Mouse (Mus musculus): ENCODE measurements around the gene Clmn. TPM values are rescaled to one million over a fixed set of nuclear protein-coding genes. Genes with fewer than 3 reads are reported as not detected.

The Clmn gene
- polyA plus RNA-seq, 1 experiment: 6.1 TPM

DNA sequence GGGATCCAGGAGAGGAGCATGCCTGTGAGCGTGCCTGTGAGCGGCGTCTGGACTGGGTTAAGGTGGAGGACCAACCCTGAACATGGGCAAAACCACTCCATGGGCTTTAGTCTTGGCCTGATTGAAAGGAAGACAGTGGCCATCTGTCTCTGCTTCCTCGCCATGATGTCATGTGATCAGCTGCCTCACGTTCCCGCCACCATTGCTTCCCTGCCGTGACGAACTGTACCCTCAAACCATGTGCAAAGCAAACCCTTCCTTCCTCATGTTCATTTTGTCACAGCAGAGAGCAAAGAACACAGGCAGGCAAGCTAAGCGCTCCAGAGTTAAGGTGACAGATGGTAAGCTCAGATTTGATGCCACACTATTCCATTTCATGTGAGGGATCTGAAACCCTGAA lies 16.2 kb downstream of the Clmn start:
- no peak for TF ChIP-seq POLR2A (IDR thresholded peaks at IDR 0.05; ENCODE audit: borderline replicate concordance, extremely low read depth, low read depth, low read length)
- TF ChIP-seq CTCF (IDR thresholded peaks at IDR 0.05; ENCODE audit: insufficient read depth, low read length): no peak
- 87% methylated on average over 9 of the region's 9 CpGs for WGBS
- no peak for DNase-seq
- H3K4me1 ChIP-seq (ENCODE audit: control insufficient read depth, insufficient read depth, low read length): no peaks in the 10 kb centered on the region
- H3K4me3 ChIP-seq (replicated peaks; ENCODE audit: extremely low read depth, low read depth, low read length): no peak overlapping the region

DNA sequence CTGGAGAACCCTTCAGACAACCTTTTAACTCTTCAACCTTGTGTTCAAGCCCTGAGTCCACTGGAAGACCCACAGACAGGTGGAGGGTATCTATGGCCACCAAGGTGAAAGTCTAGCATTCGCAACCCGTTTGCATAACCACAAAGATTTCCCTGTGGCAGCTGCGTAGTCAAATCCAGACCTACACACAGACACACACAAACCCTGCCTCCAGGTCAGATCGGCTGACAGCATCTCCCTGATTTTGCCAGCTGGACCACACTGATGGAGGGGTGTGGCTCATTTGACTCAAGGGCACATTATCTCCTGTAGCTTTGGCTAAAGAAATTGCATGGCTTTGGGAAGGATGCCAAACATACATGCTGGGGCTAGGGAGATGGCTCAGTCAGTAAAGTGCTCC lies 17.6 kb downstream of the Clmn start:
- no peak for TF ChIP-seq POLR2A (IDR thresholded peaks at IDR 0.05; ENCODE audit: borderline replicate concordance, extremely low read depth, low read depth, low read length)
- TF ChIP-seq CTCF (IDR thresholded peaks at IDR 0.05; ENCODE audit: insufficient read depth, low read length): no peak
- Histone ChIP-seq H3K4me3 (replicated peaks; ENCODE audit: extremely low read depth, low read depth, low read length) (no peak overlapping the region), H3K4me1 (ENCODE audit: control insufficient read depth, insufficient read depth, low read length) (no peaks in the 10 kb centered on the region)
- 80% methylated on average over 4 of the region's 4 CpGs for WGBS
- no peak for DNase-seq

DNA sequence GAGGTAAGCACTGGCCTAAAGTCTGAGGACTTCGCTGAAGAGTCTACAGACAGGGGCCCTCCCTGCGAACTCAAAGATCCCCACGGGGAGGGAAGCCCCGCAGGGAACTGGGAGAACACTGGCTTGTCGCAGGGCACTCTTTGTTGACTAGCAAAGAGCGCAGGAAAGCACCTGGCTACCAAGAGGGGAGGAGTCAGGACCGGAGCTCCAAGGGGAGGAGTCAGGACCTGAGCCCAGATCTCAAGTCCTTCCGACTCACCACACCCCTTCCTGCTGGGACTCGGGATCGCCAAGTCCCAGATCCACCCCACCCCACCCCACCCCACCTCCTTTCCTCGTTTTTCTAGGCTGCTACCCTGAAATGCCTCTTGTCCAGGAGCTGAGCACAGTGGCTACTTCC lies 19.2 kb downstream of the Clmn start:
- 9% methylated on average over 11 of the region's 11 CpGs for WGBS
- Histone ChIP-seq H3K4me1 (ENCODE audit: control insufficient read depth, insufficient read depth, low read length) (no peaks in the 10 kb centered on the region), H3K4me3 (replicated peaks; ENCODE audit: extremely low read depth, low read depth, low read length) (peak overlapping the region; percentile 37)
- no peak for TF ChIP-seq CTCF (IDR thresholded peaks at IDR 0.05; ENCODE audit: insufficient read depth, low read length)
- no peak for TF ChIP-seq POLR2A (IDR thresholded peaks at IDR 0.05; ENCODE audit: borderline replicate concordance, extremely low read depth, low read depth, low read length)
- DNase-seq: peak; percentile 59

DNA sequence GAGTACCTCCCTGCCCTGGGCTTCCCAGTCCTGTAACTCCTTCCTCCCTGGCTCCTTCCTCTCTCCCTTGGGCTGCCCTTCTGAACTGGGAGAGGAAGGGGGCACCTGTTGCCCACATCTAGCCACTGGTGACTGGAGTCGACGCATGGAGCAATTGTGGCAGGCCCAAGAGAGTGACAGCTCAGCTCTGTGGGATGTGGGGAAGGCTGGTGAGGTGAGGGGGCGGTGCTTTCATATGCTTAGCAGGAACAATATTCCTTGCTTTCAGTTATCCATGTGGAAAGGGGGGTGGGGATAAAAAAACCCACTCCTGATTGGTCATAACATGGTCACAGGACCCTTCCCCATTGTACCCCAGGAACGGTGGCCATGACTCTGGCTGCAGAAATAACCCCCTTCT lies 19.9 kb downstream of the Clmn start:
- H3K4me3 ChIP-seq (replicated peaks; ENCODE audit: extremely low read depth, low read depth, low read length): no peak overlapping the region
- whole genome bisulfite sequencing: 74% methylated on average over 4 of the region's 4 CpGs
- no peak for DNase-seq
- no peaks in the 10 kb centered on the region for H3K4me1 ChIP-seq (ENCODE audit: control insufficient read depth, insufficient read depth, low read length)
- TF ChIP-seq POLR2A (IDR thresholded peaks at IDR 0.05; ENCODE audit: borderline replicate concordance, extremely low read depth, low read depth, low read length) (no peak), CTCF (IDR thresholded peaks at IDR 0.05; ENCODE audit: insufficient read depth, low read length) (no peak)

DNA sequence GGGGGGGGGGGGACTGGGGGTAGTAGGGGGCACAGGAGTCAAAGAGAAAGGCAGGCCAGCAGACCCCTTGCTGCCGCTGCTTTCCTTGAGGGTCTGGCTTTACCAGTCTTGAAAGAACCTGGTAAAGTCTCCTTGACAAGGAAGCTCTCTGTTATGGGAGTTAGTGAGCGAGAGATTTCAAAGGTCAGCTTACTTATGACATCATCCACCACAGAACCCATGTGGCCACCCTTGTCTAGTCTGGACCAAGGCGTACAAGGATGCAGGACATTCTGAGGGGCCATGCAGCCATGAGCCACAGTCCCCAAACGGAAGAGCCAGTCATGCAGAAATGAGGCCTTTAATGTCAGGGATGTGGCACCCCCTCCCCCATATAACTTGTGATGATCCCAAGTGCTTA lies 20.6 kb downstream of the Clmn start:
- TF ChIP-seq POLR2A (IDR thresholded peaks at IDR 0.05; ENCODE audit: borderline replicate concordance, extremely low read depth, low read depth, low read length): no peak
- TF ChIP-seq CTCF (IDR thresholded peaks at IDR 0.05; ENCODE audit: insufficient read depth, low read length): no peak
- Histone ChIP-seq H3K4me1 (ENCODE audit: control insufficient read depth, insufficient read depth, low read length) (no peaks in the 10 kb centered on the region), H3K4me3 (replicated peaks; ENCODE audit: extremely low read depth, low read depth, low read length) (no peak overlapping the region)
- WGBS: 77% methylated on average over 4 of the region's 4 CpGs
- no peak for DNase-seq

DNA sequence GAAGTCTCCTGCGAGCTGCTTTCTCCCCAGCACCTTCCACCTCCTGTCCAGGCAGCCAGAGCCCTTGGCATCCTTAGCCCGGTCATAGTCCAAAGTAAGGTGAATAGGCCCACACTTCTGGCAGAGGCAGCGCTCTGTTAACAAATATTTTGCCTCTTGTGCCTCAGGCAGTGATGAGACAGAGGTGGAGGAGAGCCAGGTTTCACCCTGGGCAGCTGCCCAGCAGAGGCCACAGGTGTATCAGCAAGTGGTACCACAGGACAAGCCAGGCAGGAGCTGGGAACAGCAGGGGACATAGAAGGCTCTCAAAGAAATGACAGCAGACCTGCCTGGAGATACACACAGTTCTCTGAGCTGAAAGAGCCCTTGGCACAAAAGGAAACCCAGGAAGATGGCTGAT lies 23.6 kb downstream of the Clmn start:
- TF ChIP-seq CTCF (IDR thresholded peaks at IDR 0.05; ENCODE audit: insufficient read depth, low read length): no peak
- no peak for TF ChIP-seq POLR2A (IDR thresholded peaks at IDR 0.05; ENCODE audit: borderline replicate concordance, extremely low read depth, low read depth, low read length)

DNA sequence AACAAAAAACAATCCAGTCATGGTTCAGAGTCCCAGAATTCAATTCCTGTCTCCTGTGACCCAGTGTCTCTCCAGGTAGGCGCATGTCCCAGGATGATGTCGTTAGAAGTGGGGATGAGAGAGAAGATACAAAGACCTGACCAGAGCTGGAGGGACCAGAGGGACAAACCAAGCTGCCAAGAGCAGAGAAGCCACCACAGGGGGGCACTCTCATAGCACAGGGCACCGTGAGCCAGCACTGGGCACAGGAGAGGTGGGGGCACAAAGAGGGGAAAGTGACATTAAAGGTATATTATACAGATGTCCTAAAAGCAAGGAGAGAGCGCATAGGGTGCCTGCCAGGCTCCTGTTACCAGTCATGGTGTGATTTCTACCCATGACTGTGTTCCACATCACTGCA lies 25.9 kb downstream of the Clmn start:
- 64% methylated on average over 4 of the region's 4 CpGs for WGBS
- TF ChIP-seq POLR2A (IDR thresholded peaks at IDR 0.05; ENCODE audit: borderline replicate concordance, extremely low read depth, low read depth, low read length): no peak
- TF ChIP-seq CTCF (IDR thresholded peaks at IDR 0.05; ENCODE audit: insufficient read depth, low read length): peak; percentile 41; the same call in 1 of the 2 replicates

More for the DNA sequence above, 23.6 kb downstream of the Clmn start:
- H3K4me1 ChIP-seq (ENCODE audit: control insufficient read depth, insufficient read depth, low read length): no peaks in the 10 kb centered on the region
- WGBS: 82% methylated on average over 3 of the region's 3 CpGs
- DNase-seq: no peak
- no peak overlapping the region for H3K4me3 ChIP-seq (replicated peaks; ENCODE audit: extremely low read depth, low read depth, low read length)

DNA sequence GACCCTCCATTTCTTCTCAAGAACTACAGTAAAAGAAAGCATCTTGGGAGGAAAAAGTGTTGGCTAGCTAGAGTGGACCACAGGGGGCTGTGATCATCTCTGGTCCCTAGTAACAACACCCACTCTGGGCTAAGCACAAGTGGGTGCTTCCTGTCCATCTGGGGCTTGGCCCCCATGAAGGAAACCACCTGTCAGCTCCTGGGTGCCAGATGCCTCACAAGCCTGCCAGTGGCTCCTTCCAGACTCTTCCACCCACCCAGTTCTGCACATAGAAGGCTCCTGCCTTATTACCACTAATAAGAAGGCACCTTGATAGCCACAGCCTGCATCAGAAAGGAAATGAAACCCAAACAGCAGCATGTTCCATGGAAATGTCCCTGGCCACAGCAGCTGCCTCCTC lies 26.4 kb downstream of the Clmn start:
- Histone ChIP-seq H3K4me1 (ENCODE audit: control insufficient read depth, insufficient read depth, low read length) (no peaks in the 10 kb centered on the region), H3K4me3 (replicated peaks; ENCODE audit: extremely low read depth, low read depth, low read length) (no peak overlapping the region)
- TF ChIP-seq CTCF (IDR thresholded peaks at IDR 0.05; ENCODE audit: insufficient read depth, low read length): no peak
- no peak for TF ChIP-seq POLR2A (IDR thresholded peaks at IDR 0.05; ENCODE audit: borderline replicate concordance, extremely low read depth, low read depth, low read length)

More for the DNA sequence above, 25.9 kb downstream of the Clmn start:
- no peak overlapping the region for H3K4me3 ChIP-seq (replicated peaks; ENCODE audit: extremely low read depth, low read depth, low read length)
- DNase-seq: no peak
- no peaks in the 10 kb centered on the region for H3K4me1 ChIP-seq (ENCODE audit: control insufficient read depth, insufficient read depth, low read length)

DNA sequence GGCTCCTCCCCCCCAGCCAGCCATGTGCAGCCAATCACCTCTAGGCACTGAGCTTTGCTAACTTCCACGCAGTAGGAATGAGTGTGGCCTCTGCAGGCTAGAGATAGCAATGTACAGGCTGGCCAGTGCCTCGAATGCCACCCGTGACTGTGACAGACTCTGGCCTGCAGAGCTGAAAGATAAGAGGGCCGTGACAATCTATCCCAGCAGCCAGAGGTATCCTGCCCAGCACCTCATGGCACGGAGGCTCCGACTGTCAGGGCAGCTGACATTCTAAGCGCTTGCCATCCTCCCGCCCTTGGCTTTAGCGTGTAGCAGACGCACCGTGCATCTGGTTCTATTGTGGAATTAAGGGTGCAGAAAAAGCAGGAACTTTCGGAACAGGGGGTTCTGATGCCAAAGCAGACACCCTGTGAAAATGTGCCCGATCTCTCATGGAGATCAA lies 26.9 kb downstream of the Clmn start:
- no peaks in the 10 kb centered on the region for H3K4me1 ChIP-seq (ENCODE audit: control insufficient read depth, insufficient read depth, low read length)
- DNase-seq: no peak
- H3K4me3 ChIP-seq (replicated peaks; ENCODE audit: extremely low read depth, low read depth, low read length): no peak overlapping the region
- no peak for TF ChIP-seq POLR2A (IDR thresholded peaks at IDR 0.05; ENCODE audit: borderline replicate concordance, extremely low read depth, low read depth, low read length)
- TF ChIP-seq CTCF (IDR thresholded peaks at IDR 0.05; ENCODE audit: insufficient read depth, low read length): no peak
- 63% methylated on average over 13 of the region's 13 CpGs for WGBS

More for the DNA sequence above, 26.4 kb downstream of the Clmn start:
- DNase-seq: no peak

DNA sequence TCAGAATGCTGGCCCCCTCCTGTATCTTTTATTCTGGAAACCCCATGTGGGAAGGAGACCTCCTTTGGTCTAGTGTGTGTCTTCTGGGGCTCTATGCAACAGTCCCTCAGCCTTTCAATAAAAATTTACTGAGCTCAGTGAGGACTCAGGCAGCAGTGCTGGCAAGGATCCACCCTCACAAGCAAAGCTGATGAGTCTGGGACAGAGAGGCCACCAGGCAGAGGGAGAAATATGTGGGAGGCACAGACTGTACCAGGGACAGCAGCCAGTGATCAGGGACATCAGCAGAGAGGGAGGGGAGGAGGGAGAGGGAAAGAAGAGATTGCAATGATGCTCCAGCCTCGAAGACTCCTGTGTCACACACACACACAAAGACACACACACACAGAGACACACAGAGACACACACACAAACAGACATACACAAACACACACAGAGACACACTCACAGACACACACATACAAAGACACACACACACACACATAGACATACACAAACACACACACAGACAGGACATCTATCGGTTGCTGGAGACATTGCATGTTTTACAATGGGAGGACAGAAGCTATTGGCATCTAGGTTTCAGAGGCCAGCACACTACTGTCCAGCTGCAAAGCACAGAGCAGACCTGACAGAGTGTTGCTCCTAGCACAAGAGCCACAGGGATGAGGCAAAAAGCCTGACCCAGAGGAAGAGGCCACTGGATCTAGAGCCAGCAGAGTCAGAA lies 27.6 kb downstream of the Clmn start:
- no peak for DNase-seq
- no peaks in the 10 kb centered on the region for H3K4me1 ChIP-seq (ENCODE audit: control insufficient read depth, insufficient read depth, low read length)
- no peak overlapping the region for H3K4me3 ChIP-seq (replicated peaks; ENCODE audit: extremely low read depth, low read depth, low read length)
- TF ChIP-seq POLR2A (IDR thresholded peaks at IDR 0.05; ENCODE audit: borderline replicate concordance, extremely low read depth, low read depth, low read length) (no peak), CTCF (IDR thresholded peaks at IDR 0.05; ENCODE audit: insufficient read depth, low read length) (no peak)
- 63% methylated on average over 2 of the region's 2 CpGs for WGBS

Measured in lung, adult 2 months (tissue).